Mouse (Mus musculus) midbrain, embryonic 11.5 days (tissue): Measurements from ENCODE around the gene Dusp27. TPM values are rescaled to one million over a fixed set of nuclear protein-coding genes. Genes with fewer than 3 reads are reported as not detected.

ENCODE experiments used
- ATAC-seq: fragments of 200-750 bp; cut with Nextera tagmentation; 2 replicates; pipeline ENCODE4 v1.8.0; 2017; ENCODE audit warnings: moderate TSS enrichment, moderate library complexity; ENCODE audit not compliant: low FRiP score
- DNase-seq: peaks from one replicate; pipeline ENCODE4 v3.0.0; 2015; ENCODE audit warnings: low spot score; ENCODE audit errors: missing footprints
- H3K27ac ChIP-seq: fragments of 300-500 bp; sonication (generic); 2 replicates; pipeline ENCODE4 v1.5.1; 2014; ENCODE audit warnings: low read depth, low read length
- H3K27me3 ChIP-seq: fragments of 300-500 bp; sonication (generic); 2 replicates; pipeline ENCODE4 v1.6.1; 2014; ENCODE audit warnings: mild to moderate bottlenecking, low read length, moderate library complexity, mixed read lengths; ENCODE audit not compliant: control insufficient read depth, insufficient read depth
- H3K36me3 ChIP-seq: fragments of 300-500 bp; sonication (generic); 2 replicates; pipeline ENCODE4 v1.6.1; 2014; ENCODE audit warnings: mild to moderate bottlenecking, low read length, moderate library complexity, mixed read lengths; ENCODE audit not compliant: control insufficient read depth, insufficient read depth
- H3K4me1 ChIP-seq: fragments of 300-500 bp; sonication (generic); 2 replicates; pipeline ENCODE4 v1.6.1; 2014; ENCODE audit warnings: low read length; ENCODE audit not compliant: control insufficient read depth, insufficient read depth
- H3K4me2 ChIP-seq: fragments of 300-500 bp; sonication (generic); 2 replicates; pipeline ENCODE4 v1.6.1; 2014; ENCODE audit warnings: mild to moderate bottlenecking, moderate library complexity
- H3K4me3 ChIP-seq: fragments of 300-500 bp; sonication (generic); 2 replicates; pipeline ENCODE4 v1.5.1; 2014; ENCODE audit warnings: low read depth, low read length
- H3K9ac ChIP-seq: fragments of 300-500 bp; sonication (generic); 2 replicates; pipeline ENCODE4 v1.6.1; 2014; ENCODE audit warnings: low read length
- H3K9me3 ChIP-seq: fragments of 300-500 bp; sonication (generic); 2 replicates; pipeline ENCODE4 v1.6.1; 2016; ENCODE audit warnings: low read length; ENCODE audit not compliant: control insufficient read depth
- WGBS: fragments of 180-500 bp; shearing (Covaris S2); extraction: QIAGEN DNeasy Blood & Tissue Kit; methylation state at CpG from one replicate; pipeline ENCODE4 v1.1.7; 2014; 5-methylcytosine and 5-hydroxymethylcytosine counted together
- polyA plus RNA-seq: library from polyadenylated mRNA; unstranded; fragments of >200 nt; fragmentation: Nextera tagmentation; extraction: Ambion mirVana; gene quantifications from 2 replicates; pipeline ENCODE4 v1.2.1, GENCODE M21; 2014

Dusp27 gene
- polyA plus RNA-seq, 1 experiment from 2014 or later = 2.4 TPM

DNA sequence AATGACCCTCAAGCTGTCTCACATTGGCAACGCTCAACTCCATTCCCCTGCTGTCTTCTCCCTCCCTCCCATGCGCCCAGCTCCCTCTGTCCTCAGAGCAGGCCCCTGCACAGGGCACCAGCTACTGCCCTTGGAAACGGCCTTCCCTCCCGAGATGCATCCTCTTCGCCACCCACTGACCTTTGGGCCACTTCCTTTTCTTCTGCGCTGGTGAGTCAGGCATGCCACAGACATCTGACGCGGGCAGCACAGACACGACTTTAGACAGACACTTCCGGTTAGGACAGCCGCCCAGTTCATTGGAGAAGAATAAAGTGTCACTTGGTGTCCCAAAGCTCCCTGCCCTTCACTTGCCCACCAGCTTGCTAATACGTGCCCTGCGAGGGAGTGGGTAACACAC is 10.4 kb upstream of the Dusp27 start:
- Histone ChIP-seq H3K9ac (no peak overlapping the region), H3K4me2 (no peak overlapping the region), H3K27me3 (no peaks in the 10 kb centered on the region), H3K36me3 (no peaks in the 10 kb centered on the region), H3K4me1 (no peaks in the 10 kb centered on the region), H3K27ac (no peak overlapping the region), H3K9me3 (no peaks in the 10 kb centered on the region), H3K4me3 (no peak overlapping the region)
- ATAC-seq = no peak
- DNase-seq = no peak
- WGBS = 79% methylated on average over 13 of the region's 13 CpGs

- H3K4me3 ChIP-seq = no peak overlapping the region
- no peaks in the 10 kb centered on the region for H3K9me3 ChIP-seq
- ATAC-seq (no peak; the same call in 1 of the 2 replicates), DNase-seq (no peak)
- no peaks in the 10 kb centered on the region for H3K27me3 ChIP-seq
- no peaks in the 10 kb centered on the region for H3K4me1 ChIP-seq
- WGBS = 79% methylated on average over 7 of the region's 7 CpGs
- no peaks in the 10 kb centered on the region for H3K36me3 ChIP-seq
- H3K27ac ChIP-seq = no peak overlapping the region
- no peak overlapping the region for H3K9ac ChIP-seq
- H3K4me2 ChIP-seq = no peak overlapping the region
Observed at GRCm38 (mm10) chr1:166137244-166137938, 9.7 kb upstream of the Dusp27 start.

GRCm38 (mm10) chr1:166135091-166135740 is 7.5 kb upstream of the Dusp27 start:
- no peaks in the 10 kb centered on the region for H3K27me3 ChIP-seq
- H3K4me3 ChIP-seq = no peak overlapping the region
- ATAC-seq (no peak; the same call in 1 of the 2 replicates), DNase-seq (no peak)
- H3K36me3 ChIP-seq = no peaks in the 10 kb centered on the region
- no peak overlapping the region for H3K9ac ChIP-seq
- no peaks in the 10 kb centered on the region for H3K4me1 ChIP-seq
- no peak overlapping the region for H3K4me2 ChIP-seq
- 44% methylated on average over 5 of the region's 5 CpGs for WGBS
- no peaks in the 10 kb centered on the region for H3K9me3 ChIP-seq
- H3K27ac ChIP-seq = no peak overlapping the region

DNA sequence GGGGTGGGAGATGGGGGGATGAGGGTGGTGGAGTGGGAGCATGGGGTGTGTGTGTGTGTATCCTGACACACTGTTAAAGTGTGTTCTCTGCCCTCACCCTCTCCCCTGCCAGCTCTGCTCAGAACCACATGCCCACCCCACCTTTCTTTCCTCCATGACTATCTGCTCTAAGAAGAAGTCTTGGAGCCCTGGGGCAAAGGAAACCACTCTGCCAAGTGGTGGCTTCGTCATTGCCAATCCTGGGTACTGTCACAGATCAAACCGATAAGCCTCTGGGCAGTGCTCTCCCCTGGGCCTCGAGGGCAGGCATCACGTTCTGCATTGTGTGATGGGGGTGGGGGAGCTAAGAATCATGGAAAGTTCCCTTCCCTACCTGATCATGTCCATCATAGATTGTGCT is 4.6 kb upstream of the Dusp27 start:
- H3K4me2 ChIP-seq = no peak overlapping the region
- WGBS = 66% methylated on average over 4 of the region's 4 CpGs
- H3K9ac ChIP-seq = no peak overlapping the region
- no peak overlapping the region for H3K27ac ChIP-seq
- DNase-seq = no peak
- H3K9me3 ChIP-seq = no peaks in the 10 kb centered on the region
- H3K4me1 ChIP-seq = no peaks in the 10 kb centered on the region
- no peaks in the 10 kb centered on the region for H3K36me3 ChIP-seq
- no peaks in the 10 kb centered on the region for H3K27me3 ChIP-seq
- H3K4me3 ChIP-seq = no peak overlapping the region
- no peak for ATAC-seq

- no peak for DNase-seq
- no peak within 1 kb of the TSS for H3K4me3 ChIP-seq
- no peak within 1 kb of the TSS for H3K4me2 ChIP-seq
- no peak within 1 kb of the TSS for H3K27ac ChIP-seq
- no peaks in the 10 kb centered on the region for H3K27me3 ChIP-seq
- no peaks in the 10 kb centered on the region for H3K4me1 ChIP-seq
- WGBS = 82% methylated on average over 5 of the region's 5 CpGs
- no peaks in the 10 kb centered on the region for H3K9me3 ChIP-seq
- no peaks in the 10 kb centered on the region for H3K36me3 ChIP-seq
- no peak for ATAC-seq
- H3K9ac ChIP-seq = no peak within 1 kb of the TSS
Observed at GRCm38 (mm10) chr1:166130224-166130860, 2.6 kb upstream of the Dusp27 start, which contains the start of gene Gpa33. Gene Gpa33, plus strand, starts transcription at chr1:166130238.

- Histone ChIP-seq H3K9me3 (no peaks in the 10 kb centered on the region), H3K36me3 (no peaks in the 10 kb centered on the region), H3K27me3 (no peaks in the 10 kb centered on the region), H3K9ac (no peak overlapping the region), H3K4me2 (no peak overlapping the region), H3K27ac (no peak overlapping the region), H3K4me1 (no peaks in the 10 kb centered on the region), H3K4me3 (no peak overlapping the region)
- WGBS = 92% methylated on average over 5 of the region's 5 CpGs
- no peak for ATAC-seq
- no peak for DNase-seq
Observed at GRCm38 (mm10) chr1:166128551-166128950, 829 bp upstream of the Dusp27 start.

- 69% methylated on average over 9 of the region's 9 CpGs for WGBS
- H3K27ac ChIP-seq = no peak overlapping the region
Observed at GRCm38 (mm10) chr1:166126795-166127194, 927 bp downstream of the Dusp27 start.

GRCm38 (mm10) chr1:166126290-166126689 is 1.4 kb downstream of the Dusp27 start:
- DNase-seq = no peak
- H3K9me3 ChIP-seq = no peaks in the 10 kb centered on the region; the same call in 1 of the 2 replicates
- no peak for ATAC-seq
- H3K4me1 ChIP-seq = no peaks in the 10 kb centered on the region
- H3K27ac ChIP-seq = no peak overlapping the region
- no peak overlapping the region for H3K9ac ChIP-seq
- H3K4me3 ChIP-seq = no peak overlapping the region
- H3K27me3 ChIP-seq = no peaks in the 10 kb centered on the region
- WGBS = 91% methylated on average over 6 of the region's 6 CpGs
- no peaks in the 10 kb centered on the region for H3K36me3 ChIP-seq
- no peak overlapping the region for H3K4me2 ChIP-seq

More at GRCm38 (mm10) chr1:166126795-166127194, 927 bp downstream of the Dusp27 start:
- Histone ChIP-seq H3K9me3 (no peaks in the 10 kb centered on the region; the same call in 1 of the 2 replicates), H3K9ac (no peak overlapping the region), H3K4me1 (no peaks in the 10 kb centered on the region), H3K27me3 (no peaks in the 10 kb centered on the region), H3K4me2 (no peak overlapping the region), H3K36me3 (no peaks in the 10 kb centered on the region), H3K4me3 (no peak overlapping the region)
- no peak for DNase-seq
- no peak for ATAC-seq
